Mouse (Mus musculus): Measurements from ENCODE around the gene Agtpbp1.

GRCm38 (mm10) chr13:59474973-59475372 lies 110.1 kb downstream of the Agtpbp1 start:
- TF ChIP-seq HCFC1 (IDR thresholded peaks at IDR 0.05; ENCODE audit: borderline replicate concordance, insufficient read depth, low read length) (no peak), MAFK (IDR thresholded peaks at IDR 0.05; ENCODE audit: insufficient read depth, low read depth, low read length) (no peak), ZC3H11A (IDR thresholded peaks at IDR 0.05; ENCODE audit: borderline replicate concordance, low read depth, low read length) (no peak), ZNF384 (IDR thresholded peaks at IDR 0.05; ENCODE audit: low read depth, low read length) (no peak), CHD2 (IDR thresholded peaks at IDR 0.05; ENCODE audit: low read depth, low read length) (no peak)
